Mouse (Mus musculus): ENCODE measurements around the gene Dnah2.
"Not testable (repeated sequence)": the region's sequence is repeated elsewhere in the genome, so short reads cannot be mapped to it uniquely, and the experiment has no call there.

The Dnah2 gene

GRCm38 (mm10) chr11:69563373-69563772 lies 14.5 kb upstream of the Dnah2 start:
- no peak for DNase-seq (ENCODE audit: low spot score)

DNA sequence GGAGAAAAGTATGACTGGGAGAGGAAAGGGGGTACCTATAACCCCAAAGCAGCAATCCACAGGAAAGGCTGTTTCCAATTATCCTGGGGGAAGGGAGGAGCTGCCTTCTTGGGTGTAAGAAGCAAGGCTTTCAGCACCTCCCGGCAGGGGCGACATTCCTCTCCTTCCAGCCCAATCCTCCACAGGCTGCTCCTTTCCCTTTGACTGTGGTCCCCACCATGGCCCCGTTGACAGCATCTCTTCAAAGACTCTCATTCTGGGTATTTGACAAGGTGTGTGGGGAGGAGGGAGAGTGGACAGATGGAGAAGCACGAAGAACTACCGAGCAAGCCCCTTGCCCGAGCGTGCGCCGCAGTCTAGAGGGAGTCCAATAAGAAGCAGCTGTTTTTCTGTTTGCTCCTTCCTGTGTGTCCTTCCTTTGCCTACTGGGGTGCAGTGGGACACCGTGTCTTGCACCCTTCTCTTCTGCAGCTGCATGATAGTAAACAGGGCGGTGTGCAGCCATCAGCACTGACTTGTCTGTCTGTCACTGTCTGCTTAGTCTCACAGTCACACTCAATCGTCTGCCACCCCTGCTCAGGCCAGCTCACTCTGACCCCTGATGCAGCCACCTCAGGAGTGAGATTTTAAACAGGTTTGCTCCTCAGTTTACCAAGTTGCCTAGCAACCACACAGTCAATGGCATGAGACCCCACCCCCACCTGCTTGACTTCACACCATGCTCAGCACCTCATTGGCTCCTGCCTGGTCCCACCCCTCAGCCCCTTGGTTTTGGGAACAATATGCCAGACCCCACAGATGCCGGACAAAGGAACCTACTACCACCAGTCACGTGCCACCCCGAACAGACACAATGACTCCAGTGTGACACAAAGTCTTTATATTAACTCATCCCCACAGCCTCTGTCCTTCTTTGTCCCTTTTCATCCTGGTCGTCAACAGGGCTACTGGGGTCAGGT lies 12.3 kb upstream of the Dnah2 start:
- no peak for DNase-seq (ENCODE audit: low spot score)

DNA sequence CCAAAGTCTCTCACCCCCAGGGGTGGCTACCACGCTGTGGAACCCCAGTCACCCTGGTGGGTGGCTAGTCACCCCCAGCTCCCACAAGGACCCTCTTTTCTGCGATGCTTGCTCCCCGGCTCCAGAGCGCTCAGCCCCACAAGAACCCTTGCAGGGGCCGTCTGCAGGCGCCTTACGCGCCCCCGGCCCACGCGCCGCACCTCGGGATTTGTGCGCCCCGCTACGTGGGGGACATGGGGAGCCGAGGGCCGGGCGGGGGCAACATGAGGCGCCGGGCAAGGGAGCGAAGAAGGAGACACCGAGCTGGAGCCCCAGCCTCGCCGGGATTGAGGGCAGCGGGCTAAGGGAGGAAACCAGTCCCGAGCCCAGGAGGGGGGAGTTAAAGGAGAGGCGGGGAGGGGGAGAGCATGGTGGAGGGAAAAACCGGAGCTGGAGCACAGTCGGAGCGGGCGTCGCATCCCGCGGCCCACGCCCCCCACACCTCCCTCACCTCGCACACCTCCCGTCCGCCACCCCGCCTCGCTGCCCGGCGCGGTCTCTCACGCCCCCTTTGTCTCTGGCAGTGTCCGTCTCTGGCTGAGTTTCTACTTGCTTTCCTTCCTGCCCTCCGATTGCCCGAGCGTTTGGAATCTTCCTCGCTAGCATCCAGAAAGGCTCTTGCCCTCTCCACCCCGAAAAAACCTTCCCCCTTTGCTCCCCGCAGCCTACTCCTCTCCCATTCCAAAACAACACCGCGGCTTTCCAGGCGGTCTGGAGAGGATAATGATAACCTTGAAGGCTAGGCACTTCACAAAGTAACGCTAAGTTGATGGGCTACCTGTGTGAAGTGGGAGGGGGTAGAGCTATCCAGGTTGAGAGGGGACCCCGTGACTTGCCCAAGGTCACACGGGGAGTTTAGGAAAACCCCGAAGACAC lies 11.2 kb upstream of the Dnah2 start, which contains the start of gene Efnb3:
Gene Efnb3 (minus strand): TSS at position 355 of the 915 bp plus-strand sequence.
- no peak for DNase-seq (ENCODE audit: low spot score)

DNA sequence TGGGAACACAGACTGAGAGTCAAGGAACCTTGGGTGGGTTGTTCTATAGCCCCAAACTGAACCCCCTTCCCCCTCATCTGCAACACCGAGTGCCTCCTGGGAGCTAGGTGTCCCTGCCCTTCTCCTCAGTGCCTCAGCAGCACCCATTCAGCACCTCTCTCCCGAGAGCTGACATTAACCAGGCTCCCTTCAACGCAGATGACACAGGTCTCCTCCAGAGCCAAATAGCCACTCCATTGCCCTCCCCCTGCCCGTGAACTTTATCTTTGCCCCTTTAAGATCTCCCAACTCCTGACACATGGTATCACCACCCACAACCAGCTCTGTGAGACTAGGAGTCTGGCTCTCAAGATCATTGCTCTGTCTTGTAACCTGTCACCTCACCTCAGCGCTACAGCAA lies 10.3 kb upstream of the Dnah2 start:
- no peak for DNase-seq (ENCODE audit: low spot score)

DNA sequence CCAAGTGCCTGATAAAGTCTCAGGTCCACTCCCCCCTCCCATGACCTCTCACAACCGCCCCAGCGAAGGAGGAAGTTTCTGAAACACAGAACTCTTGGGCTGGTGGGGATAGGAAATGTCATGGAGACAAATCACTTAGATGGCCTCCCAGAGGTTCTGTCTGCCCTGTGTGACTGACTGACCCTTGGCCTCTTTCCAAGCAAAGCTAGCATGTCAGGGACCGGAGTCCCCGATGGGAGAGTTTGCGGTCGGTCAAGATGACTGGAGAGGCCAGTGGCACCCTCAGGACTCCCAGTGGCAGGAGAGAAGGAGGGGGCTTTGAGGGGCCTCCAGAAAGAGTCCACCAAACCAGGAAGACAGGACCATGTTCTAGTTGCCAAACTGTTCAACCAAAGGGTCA lies 9.8 kb upstream of the Dnah2 start:
- DNase-seq (ENCODE audit: low spot score) = no peak

- DNase-seq (ENCODE audit: low spot score) = no peak
Measured at GRCm38 (mm10) chr11:69557381-69557958, 8.6 kb upstream of the Dnah2 start.

DNA sequence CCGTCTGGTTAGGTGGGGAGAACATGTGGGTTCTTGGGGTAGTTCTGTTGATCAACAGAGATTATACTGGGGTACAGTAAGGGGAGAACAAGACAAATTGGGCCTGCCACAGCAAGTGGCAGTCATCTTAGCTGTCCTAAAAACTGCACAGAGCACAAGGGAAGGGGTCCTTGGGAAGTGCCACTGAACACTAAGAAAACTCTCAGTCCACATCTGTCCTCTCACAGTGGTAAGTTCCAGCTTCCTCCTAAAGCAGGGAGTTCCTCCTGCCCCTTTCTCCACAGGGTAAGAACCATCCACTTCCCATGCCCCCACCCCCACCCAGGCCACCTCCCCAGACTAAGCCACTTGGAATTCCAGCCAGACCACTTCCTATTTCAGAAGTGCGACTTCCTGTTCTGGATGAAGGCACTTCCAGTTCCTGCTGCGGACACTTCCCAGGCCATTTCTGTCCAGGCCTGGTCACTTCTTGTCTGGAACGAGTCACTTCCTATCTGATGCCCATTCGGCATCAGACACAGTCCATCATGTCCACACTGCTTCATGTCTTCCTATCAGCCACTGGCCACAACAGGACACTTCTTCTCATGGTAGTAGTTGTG lies 5.7 kb upstream of the Dnah2 start:
- no peak for DNase-seq (ENCODE audit: low spot score)

DNA sequence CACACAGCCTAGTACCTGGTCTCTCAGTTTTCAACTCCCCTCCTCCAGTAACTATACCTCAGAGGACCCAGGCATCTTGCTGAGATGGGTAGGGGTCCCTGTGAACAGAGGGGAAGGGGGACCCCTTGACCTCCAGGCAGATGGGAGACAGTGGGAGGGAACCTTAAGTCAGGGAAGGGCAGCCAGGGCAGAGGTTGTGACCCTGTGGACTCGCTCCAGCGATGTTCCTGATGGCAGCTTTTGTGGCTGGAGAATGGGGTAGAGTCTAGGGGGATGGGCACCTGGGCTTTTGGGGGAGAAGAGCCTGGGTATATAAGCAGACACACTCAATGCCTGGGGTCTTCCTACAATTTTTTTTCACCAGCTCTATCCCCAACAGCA lies 4.4 kb upstream of the Dnah2 start:
- no peak for DNase-seq (ENCODE audit: low spot score)

GRCm38 (mm10) chr11:69552622-69553340 lies 3.9 kb upstream of the Dnah2 start:
- no peak for DNase-seq (ENCODE audit: low spot score)

DNA sequence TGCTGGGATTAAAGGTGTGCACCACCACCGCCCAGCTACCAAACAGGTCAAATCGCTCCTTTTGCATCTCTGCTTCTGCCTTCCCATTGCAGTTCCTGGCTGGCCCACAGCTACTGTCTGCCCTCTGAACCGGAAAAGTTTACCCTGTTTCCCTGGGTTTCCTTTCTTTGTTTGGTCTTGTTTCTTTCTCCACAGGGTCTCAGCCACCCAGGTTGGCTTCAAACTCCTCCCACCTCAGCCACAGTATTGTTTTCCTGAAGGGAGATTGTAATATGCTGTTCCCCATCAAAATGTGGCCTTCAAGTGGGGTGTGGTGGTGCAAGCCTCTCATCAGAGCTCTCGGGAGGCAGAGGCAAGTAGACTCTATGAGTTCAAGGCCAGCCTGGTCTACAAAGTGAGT lies 2.4 kb upstream of the Dnah2 start:
- no peak for DNase-seq (ENCODE audit: low spot score)

DNA sequence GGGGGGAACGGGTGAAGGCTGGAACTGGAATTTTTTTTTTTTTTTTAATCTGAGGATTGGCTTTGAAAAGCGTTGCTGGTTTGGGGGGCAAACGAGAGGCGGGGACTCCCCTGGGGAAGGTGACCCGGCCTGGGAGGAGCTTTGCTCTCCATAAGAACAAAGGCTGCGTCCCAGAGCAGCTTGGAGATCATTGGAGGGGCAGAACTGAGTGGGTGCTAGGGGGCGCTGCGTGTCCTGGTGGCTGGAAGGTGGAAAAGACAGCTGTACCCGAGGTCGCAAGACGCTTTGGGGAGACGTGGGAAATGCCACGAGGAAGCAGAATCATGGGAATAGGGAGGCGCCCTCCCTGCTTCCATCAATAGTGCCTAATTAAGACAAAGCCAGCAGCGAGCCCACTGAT lies 1.8 kb downstream of the Dnah2 start:
- no peak for DNase-seq (ENCODE audit: low spot score)

- DNase-seq (ENCODE audit: low spot score) = peak; percentile 36
Measured at GRCm38 (mm10) chr11:69546423-69547053, 2.4 kb downstream of the Dnah2 start.

- DNase-seq (ENCODE audit: low spot score) = no peak
Measured at GRCm38 (mm10) chr11:69545957-69546356, 3.0 kb downstream of the Dnah2 start.

GRCm38 (mm10) chr11:69543598-69543997 lies 5.3 kb downstream of the Dnah2 start:
- DNase-seq (ENCODE audit: low spot score) = no peak

GRCm38 (mm10) chr11:69541741-69542140 lies 7.2 kb downstream of the Dnah2 start:
- DNase-seq (ENCODE audit: low spot score) = not testable (repeated sequence)

DNA sequence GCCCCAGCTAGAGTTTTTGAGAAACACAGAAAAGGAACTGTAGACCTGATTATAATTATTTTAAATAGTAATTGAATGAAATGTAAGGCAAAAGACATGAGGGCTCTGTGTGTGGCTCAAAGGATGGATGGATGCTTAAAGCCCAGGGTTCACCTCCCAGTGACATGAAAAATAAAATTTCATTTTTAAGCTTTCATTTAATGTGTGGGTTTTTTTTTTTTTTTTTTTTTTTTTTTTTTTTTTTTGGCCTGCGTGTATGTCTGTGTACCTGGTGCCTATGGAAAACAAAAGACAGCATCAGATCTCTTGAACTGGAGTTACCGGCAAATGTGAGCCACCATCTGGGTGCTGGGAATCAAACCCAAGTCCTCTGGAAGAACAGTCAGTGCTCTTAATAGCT lies 8.2 kb downstream of the Dnah2 start:
- no peak for DNase-seq (ENCODE audit: low spot score)

GRCm38 (mm10) chr11:69534990-69535389 lies 13.9 kb downstream of the Dnah2 start:
- no peak for DNase-seq (ENCODE audit: low spot score)

DNA sequence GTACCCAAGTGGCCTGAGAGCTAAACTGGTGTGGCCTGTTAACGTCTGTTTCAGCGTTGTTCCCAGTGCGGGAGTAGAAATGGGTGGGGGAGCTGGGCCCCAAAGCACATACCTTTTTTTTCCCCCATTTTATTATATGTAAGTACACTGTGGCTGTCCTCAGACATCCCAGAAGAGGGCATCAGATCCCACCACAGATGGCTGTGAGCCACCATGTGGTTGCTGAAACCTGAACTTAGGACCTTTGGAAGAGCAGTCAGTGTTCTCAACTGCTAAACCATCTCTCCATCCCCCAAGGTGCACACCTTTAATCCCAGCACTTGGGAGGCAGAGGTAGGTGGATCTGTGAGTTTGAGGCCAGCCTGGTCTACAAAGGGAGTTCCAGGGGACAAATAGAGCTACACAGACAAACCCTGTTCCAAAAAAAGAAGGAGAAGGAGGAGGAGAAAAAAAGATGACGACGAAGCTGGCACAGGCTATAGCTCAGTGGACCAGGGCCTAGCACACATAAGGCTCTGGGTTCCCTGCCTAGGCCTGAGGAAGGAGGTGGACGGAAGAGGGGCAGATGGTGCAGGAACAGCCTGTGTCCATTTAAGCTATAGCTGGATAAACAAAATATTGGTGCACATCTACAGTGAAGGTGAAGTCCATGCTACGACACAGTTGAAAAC lies 16.3 kb downstream of the Dnah2 start:
- no peak for DNase-seq (ENCODE audit: low spot score)

DNA sequence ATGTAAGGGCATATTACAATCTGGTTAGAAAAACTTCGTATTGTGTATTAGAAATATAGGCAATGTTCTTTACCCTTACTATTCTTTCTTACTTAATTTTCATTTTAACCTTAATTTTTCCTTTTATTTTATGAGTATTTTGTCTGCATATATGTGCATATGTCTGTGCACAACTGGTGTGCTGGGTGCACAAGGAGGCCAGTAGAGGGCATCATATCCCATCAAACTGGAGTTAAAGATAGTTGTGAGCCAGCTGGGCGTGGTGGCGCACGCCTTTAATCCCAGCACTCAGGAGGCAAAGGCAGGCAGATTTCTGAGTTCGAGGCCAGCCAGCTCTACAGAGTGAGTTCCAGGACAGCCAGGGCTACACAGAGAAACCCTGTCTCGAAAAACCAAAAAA lies 18.2 kb downstream of the Dnah2 start:
- not testable (repeated sequence) for DNase-seq (ENCODE audit: low spot score)

DNA sequence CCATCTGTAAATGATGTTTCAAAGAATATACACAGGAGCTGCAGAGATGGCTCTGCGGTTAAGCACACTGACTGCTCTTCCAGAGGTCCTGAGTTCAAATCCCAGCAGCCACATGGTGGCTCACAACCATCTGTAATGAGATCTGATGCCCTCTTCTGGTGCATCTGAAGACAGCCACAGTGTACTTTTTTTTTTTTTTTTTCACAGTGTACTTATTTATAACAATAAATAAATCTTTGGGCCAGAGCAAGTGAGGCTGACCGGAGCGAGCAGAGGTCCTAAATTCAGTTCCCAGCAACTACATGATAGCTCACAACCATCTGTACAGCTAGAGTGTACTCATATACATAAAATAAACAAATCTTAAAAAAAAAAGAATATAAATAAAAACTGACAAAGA lies 18.6 kb downstream of the Dnah2 start:
- DNase-seq (ENCODE audit: low spot score) = not testable (repeated sequence)

Measured in spleen, adult 12 weeks (tissue).